Mouse (Mus musculus): ENCODE measurements around the gene Prmt3. TPM values are rescaled to one million over a fixed set of nuclear protein-coding genes. Genes with fewer than 3 reads are reported as not detected.

Prmt3 gene
- polyA plus RNA-seq, 1 experiment = 13.1 TPM

DNA sequence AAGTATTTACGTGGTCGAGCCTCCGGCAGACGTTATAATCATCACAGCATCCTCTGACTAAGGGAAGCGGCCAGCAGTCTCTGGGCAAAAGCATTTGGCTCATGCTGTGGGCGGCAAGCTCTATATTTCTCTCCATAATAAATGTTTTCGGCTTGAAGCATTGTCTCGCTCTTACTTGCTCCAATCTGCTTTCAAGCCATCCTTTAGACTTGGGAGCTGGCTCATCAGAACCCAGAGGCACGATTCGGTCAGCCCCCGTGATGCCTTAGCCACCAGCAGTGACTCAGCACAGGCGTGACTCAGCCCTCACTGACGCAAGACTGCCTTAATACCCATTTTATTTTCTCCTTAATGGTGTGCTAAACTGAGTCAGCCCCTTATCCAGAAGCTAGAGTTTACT is 15.5 kb upstream of the Prmt3 start:
- DNase-seq = no peak
- Histone ChIP-seq H3K4me3 (replicated peaks; ENCODE audit: extremely low read depth, low read depth, low read length) (no peak overlapping the region), H3K4me1 (ENCODE audit: control insufficient read depth, insufficient read depth, low read length) (peaks cover 3% of the 10 kb centered on the region)
- no peak for TF ChIP-seq POLR2A (IDR thresholded peaks at IDR 0.05; ENCODE audit: borderline replicate concordance, extremely low read depth, low read depth, low read length)
- WGBS = 77% methylated on average over 13 of the region's 13 CpGs

DNA sequence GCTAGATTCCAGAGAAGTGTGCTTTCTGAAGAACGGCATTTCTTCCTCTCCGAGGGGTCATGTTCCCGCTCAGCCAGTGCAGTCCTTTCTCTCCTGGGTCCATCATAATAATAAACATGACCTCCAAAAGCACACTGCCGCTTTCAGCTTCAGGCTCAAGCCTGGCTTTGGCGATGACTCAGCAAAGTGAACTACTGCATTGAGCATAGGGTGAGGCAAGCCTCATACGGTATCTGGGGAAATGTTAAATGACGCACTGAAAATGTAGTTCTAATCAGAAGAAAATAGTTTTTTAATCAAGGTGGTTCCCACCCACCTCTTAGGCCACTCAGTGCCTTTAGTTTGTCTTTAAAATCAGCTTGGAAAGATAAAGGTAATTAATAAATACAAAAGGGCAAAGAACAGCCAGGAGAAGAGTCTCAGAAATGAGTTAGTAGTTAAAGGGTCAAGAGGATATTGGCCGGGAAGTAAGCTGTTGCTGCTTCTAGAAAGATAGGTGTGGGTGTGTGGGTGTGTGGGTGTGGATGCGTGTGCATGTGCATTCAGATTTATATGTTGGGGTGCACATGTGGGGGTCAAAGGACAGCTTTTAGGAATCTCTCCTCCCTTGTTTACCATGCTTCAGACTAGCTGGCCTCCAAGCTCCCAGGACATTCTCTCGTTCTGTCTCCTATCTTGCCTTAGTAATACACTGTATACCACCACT is 14.0 kb upstream of the Prmt3 start:
- WGBS = 61% methylated on average over 10 of the region's 10 CpGs
- DNase-seq = no peak
- no peak for TF ChIP-seq POLR2A (IDR thresholded peaks at IDR 0.05; ENCODE audit: borderline replicate concordance, extremely low read depth, low read depth, low read length)
- TF ChIP-seq CTCF (IDR thresholded peaks at IDR 0.05; ENCODE audit: insufficient read depth, low read length) = no peak
- no peak overlapping the region for H3K4me3 ChIP-seq (replicated peaks; ENCODE audit: extremely low read depth, low read depth, low read length)
- peaks cover 3% of the 10 kb centered on the region for H3K4me1 ChIP-seq (ENCODE audit: control insufficient read depth, insufficient read depth, low read length)

DNA sequence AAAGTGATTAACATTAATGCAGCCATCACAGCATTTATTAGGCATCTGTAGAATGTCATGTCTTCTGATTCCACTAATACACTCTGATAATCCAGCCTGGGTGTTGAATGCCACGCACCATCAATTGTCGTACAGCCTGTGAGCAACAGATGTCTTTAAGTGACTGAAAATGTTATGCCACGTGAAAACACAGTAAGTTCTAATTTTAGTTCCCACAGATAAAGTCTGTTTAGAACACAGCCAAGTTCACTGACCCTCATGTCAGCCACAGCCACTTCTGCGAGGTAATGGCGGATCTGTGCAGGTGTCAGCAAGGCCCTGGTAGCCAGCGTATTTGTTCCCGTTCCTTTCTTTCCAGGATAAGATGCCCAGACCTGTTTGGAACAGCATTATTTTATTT is 12.0 kb upstream of the Prmt3 start:
- Histone ChIP-seq H3K4me3 (replicated peaks; ENCODE audit: extremely low read depth, low read depth, low read length) (no peak overlapping the region), H3K4me1 (ENCODE audit: control insufficient read depth, insufficient read depth, low read length) (no peaks in the 10 kb centered on the region)
- TF ChIP-seq POLR2A (IDR thresholded peaks at IDR 0.05; ENCODE audit: borderline replicate concordance, extremely low read depth, low read depth, low read length) (no peak), CTCF (IDR thresholded peaks at IDR 0.05; ENCODE audit: insufficient read depth, low read length) (no peak)
- no peak for DNase-seq
- 83% methylated on average over 7 of the region's 7 CpGs for WGBS

DNA sequence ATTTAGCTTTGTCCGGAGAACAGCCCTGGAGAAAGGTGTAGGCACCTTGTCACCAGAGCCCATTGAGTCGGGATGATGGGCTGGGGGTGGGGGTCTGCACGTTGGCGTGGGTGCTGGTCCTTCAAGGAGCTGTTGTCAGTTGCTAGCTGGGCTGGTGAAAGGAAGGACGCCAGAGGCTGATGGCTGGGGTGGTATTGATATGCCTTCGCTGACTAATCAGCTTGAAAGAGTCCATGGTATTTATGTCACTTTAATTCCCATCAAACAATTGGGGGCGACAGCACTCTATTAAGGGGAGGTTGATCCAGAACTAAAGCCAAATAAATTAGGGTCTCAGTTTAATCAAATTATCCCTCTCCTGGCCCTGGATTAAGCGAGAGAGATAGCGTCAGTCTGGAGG is 9.6 kb upstream of the Prmt3 start:
- DNase-seq = no peak
- WGBS = 70% methylated on average over 9 of the region's 9 CpGs
- no peaks in the 10 kb centered on the region for H3K4me1 ChIP-seq (ENCODE audit: control insufficient read depth, insufficient read depth, low read length)
- H3K4me3 ChIP-seq (replicated peaks; ENCODE audit: extremely low read depth, low read depth, low read length) = no peak overlapping the region
- no peak for TF ChIP-seq POLR2A (IDR thresholded peaks at IDR 0.05; ENCODE audit: borderline replicate concordance, extremely low read depth, low read depth, low read length)
- no peak for TF ChIP-seq CTCF (IDR thresholded peaks at IDR 0.05; ENCODE audit: insufficient read depth, low read length)

DNA sequence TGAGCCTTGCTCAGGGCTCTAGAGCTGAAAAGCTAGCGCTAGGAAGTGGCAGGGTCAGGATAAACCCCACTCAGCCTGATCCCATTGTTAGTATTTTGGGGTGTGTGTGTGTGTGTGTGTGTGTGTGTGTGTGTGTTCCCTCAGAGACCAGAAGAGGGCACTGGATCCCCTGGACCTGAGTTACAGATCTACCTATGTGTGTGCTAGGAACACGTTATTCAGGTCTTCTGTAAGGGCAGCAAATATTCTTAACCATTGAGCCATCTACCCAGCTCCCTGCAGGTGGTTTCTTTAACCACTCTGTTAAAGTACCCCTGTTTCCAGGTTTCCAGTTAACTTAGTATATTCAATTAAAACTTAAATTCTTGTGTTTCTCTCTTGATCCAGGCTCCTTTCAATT is 3.8 kb upstream of the Prmt3 start:
- Histone ChIP-seq H3K4me3 (replicated peaks; ENCODE audit: extremely low read depth, low read depth, low read length) (no peak overlapping the region), H3K4me1 (ENCODE audit: control insufficient read depth, insufficient read depth, low read length) (peaks cover 5% of the 10 kb centered on the region)
- no peak for TF ChIP-seq POLR2A (IDR thresholded peaks at IDR 0.05; ENCODE audit: borderline replicate concordance, extremely low read depth, low read depth, low read length)
- no peak for TF ChIP-seq CTCF (IDR thresholded peaks at IDR 0.05; ENCODE audit: insufficient read depth, low read length)
- WGBS = 98% methylated on average over 2 of the region's 2 CpGs
- no peak for DNase-seq

DNA sequence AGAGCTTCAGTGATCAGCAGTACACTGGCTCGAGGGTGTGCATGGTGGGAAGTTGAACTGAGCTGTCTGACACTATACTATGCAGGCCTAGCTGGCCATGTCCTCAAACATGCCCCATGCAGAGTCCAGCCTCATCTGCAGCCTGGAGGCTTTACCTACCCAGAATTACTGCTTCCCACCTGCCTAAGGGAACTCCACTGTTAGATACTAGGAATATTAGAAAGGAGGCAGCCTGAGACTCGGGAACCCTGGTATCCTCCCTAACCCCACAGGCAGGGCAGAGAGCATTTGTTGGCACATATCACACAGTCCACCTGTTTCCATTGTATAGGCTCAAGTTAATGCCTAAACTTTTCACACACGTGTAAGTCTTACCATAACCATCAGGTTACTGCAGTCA is 561 bp upstream of the Prmt3 start:
- WGBS = 41% methylated on average over 3 of the region's 3 CpGs

DNA sequence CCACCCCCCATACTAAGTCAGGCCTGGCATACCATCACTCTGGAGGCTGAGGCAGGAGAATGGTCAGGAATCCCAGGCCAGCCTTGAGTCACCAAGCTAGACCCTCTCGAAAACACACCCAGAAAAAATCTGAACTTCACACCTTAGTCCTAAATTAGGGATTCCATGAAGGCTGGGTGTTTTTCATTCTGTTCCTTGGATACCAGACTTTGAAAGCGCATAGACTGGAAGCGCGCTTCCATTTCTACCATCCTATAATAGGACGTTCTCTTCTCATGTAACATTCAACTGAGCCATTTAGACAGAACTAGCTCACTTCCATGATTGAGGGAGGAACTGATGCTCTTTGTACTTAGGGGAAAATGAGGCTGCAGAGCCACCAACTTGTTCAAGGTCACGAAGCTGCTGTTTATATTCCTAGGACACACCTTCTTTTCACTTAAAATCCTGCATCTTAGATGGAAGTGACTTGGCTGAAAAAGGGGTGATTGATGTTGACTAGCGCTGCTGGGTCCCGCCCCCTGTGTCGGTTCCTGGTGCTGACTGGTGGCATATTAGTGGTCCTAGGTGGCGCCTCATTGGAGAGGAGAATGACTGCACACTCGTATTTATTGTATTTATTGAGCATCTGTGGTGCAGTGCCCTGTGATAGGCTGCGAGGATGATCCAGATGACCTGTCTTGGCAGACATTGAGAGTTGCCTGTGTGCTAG is 914 bp downstream of the Prmt3 start:
- no peak for DNase-seq
- Histone ChIP-seq H3K4me3 (replicated peaks; ENCODE audit: extremely low read depth, low read depth, low read length) (peak overlapping the region; percentile 56), H3K4me1 (ENCODE audit: control insufficient read depth, insufficient read depth, low read length) (peaks cover 6% of the 10 kb centered on the region)
- WGBS = 63% methylated on average over 12 of the region's 12 CpGs
- TF ChIP-seq CTCF (IDR thresholded peaks at IDR 0.05; ENCODE audit: insufficient read depth, low read length) = no peak
- no peak for TF ChIP-seq POLR2A (IDR thresholded peaks at IDR 0.05; ENCODE audit: borderline replicate concordance, extremely low read depth, low read depth, low read length)

More for the DNA sequence above, 561 bp upstream of the Prmt3 start:
- peaks cover 6% of the 10 kb centered on the region for H3K4me1 ChIP-seq (ENCODE audit: control insufficient read depth, insufficient read depth, low read length)
- no peak for DNase-seq
- no peak overlapping the region for H3K4me3 ChIP-seq (replicated peaks; ENCODE audit: extremely low read depth, low read depth, low read length)
- TF ChIP-seq CTCF (IDR thresholded peaks at IDR 0.05; ENCODE audit: insufficient read depth, low read length) (no peak), POLR2A (IDR thresholded peaks at IDR 0.05; ENCODE audit: borderline replicate concordance, extremely low read depth, low read depth, low read length) (no peak)

DNA sequence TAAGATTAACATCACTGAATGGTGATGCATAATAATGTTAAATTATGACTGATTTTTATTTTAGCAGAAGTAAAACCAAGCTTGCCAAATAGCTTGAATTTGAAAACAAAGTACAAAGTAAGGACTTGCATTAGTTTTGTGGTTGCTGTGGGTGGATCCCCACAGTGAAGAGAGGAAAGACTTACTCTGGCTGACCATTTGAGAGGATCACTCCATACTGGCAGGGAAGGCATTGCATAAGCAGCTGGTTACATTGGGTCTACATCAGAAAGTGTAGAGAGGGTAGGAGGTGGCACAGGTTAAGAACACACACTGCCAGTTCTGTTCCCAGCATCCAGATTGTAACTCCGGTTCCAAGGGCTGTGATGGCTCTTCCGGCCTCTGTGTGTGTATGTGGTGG is 4.9 kb downstream of the Prmt3 start:
- DNase-seq = no peak
- H3K4me1 ChIP-seq (ENCODE audit: control insufficient read depth, insufficient read depth, low read length) = peaks cover 6% of the 10 kb centered on the region
- TF ChIP-seq POLR2A (IDR thresholded peaks at IDR 0.05; ENCODE audit: borderline replicate concordance, extremely low read depth, low read depth, low read length) (no peak), CTCF (IDR thresholded peaks at IDR 0.05; ENCODE audit: insufficient read depth, low read length) (no peak)
- WGBS = 89% methylated on average over 2 of the region's 2 CpGs
- H3K4me3 ChIP-seq (replicated peaks; ENCODE audit: extremely low read depth, low read depth, low read length) = no peak overlapping the region

DNA sequence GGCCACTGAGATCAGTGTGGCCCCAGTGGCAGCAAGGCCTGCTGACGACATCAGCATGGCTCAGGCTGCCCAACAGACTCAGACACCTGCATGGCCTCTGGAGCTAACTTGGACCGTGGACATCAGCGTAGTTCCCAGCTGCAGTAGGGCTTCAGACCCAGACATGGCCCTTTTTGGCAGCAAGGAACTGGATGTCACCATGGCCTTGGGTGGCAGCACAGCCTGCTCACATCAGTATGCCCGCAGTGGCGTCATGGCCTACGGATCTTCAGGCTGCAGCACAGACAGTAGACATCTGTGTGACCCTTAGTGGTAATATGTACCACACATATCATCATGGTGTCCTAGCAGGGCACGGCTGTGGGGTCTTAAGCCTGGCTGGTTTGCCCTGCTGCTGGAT is 7.0 kb downstream of the Prmt3 start:
- WGBS = 93% methylated on average over 7 of the region's 7 CpGs
- TF ChIP-seq POLR2A (IDR thresholded peaks at IDR 0.05; ENCODE audit: borderline replicate concordance, extremely low read depth, low read depth, low read length) = no peak

More for the DNA sequence above, 7.0 kb downstream of the Prmt3 start:
- H3K4me3 ChIP-seq (replicated peaks; ENCODE audit: extremely low read depth, low read depth, low read length) = no peak overlapping the region
- no peaks in the 10 kb centered on the region for H3K4me1 ChIP-seq (ENCODE audit: control insufficient read depth, insufficient read depth, low read length)
- DNase-seq = no peak
